Mouse (Mus musculus) testis, adult 2 months (tissue): ENCODE data around the gene Nav3.
A peak's percentile ranks its signal among the peaks of the same experiment; 100 is the strongest.

Experiments
- CTCF ChIP-seq: fragments of 200-500 bp; IDR thresholded peaks from 2 replicates; pipeline ENCODE4 v1.5.1; 2012; ENCODE audit warnings: low read depth, mild to moderate bottlenecking, inconsistent platforms, low read length, moderate library complexity; ENCODE audit not compliant: control insufficient read depth, insufficient read depth, insufficient replicate concordance
- POLR2A ChIP-seq: fragments of 200-500 bp; IDR thresholded peaks from 2 replicates; pipeline ENCODE4 v1.6.1; 2012; ENCODE audit warnings: low read depth, mild to moderate bottlenecking, inconsistent platforms, low read length, moderate library complexity; ENCODE audit not compliant: control insufficient read depth

DNA sequence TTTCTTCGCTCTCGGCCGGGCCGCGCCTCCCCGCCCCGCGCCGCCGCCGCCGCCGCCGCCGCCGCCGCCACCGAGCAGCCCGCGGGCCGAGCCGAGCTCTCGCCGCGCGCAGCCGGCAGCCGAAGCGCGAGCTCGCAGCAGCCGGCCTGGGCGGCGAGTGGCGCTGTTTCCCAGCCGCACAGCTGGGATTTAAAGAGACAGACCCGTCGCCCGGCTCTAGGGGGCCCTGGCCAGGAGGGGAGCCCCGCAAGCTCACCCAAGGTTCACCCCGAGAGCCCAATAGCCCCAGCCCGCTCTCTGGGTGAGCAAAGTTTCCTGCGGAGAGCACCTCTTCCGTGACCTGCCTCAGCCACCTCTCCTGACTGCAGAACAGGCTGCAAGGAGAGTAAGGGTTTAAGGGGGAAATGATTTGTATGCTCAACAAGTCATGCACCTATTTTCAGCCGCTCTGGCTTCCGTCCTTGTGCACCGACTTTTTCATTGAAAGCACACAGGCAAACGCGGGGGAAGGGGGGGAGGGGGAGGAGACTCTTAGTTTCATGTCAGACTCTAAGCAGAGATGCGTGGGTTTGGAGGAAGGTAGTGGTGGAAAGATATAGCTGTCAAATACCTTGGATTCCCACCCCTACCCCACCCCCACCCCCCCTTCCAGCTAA lies at the start of gene Nav3:
- TF ChIP-seq CTCF, result peak; percentile 17; the same call in 1 of the 2 replicates
- no peak for TF ChIP-seq POLR2A
